Mouse (Mus musculus): Measurements from ENCODE around the gene Gm17606. TPM values are rescaled to one million over a fixed set of nuclear protein-coding genes. Genes with fewer than 3 reads are reported as not detected.

Gm17606 gene
- polyA plus RNA-seq, 1 experiment from 2014 or later = not detected

DNA sequence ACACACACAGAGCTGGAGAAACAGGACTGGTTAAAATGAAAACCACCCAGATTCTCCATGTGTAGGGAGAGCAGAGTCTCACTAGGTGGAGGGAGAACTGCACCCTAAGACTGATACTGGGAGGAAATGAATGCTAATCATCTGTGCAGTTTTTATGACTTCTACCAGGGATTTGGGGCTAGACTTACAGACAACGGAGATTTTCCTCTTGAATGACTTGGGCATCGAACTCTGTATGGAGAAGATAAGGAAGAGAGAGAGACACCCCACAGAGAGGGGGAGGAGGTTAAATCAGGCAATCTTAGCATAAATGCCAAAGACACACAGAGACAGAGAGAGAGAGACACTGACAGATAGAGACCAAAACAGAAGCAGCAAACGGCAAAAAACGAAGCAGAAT is 7.1 kb downstream of the Gm17606 start:
- no peak overlapping the region for H3K4me2 ChIP-seq (replicated peaks; ENCODE audit: low read depth, low read length)
- no peaks in the 10 kb centered on the region for H3K27me3 ChIP-seq (ENCODE audit: insufficient read depth, low read length)
- peaks cover 85% of the 10 kb centered on the region for H3K36me3 ChIP-seq (ENCODE audit: insufficient read depth, low read length)
- peaks cover 28% of the 10 kb centered on the region for H3K4me1 ChIP-seq (ENCODE audit: insufficient read depth, low read length)
- 81% methylated on average over 4 of the region's 4 CpGs for WGBS
- no peak overlapping the region for H3K27ac ChIP-seq (ENCODE audit: low read length)
- no peak overlapping the region for H3K4me3 ChIP-seq (ENCODE audit: low read length)
- no peak overlapping the region for H3K9ac ChIP-seq (replicated peaks; ENCODE audit: low read length)
- no peak for ATAC-seq (ENCODE audit: low FRiP score, low TSS enrichment)
- H3K9me3 ChIP-seq (ENCODE audit: low read length) = no peaks in the 10 kb centered on the region

- 0 out of 2 replicates have a peak overlapping the region, but pooled peaks have one; percentile 48 for H3K27ac ChIP-seq (ENCODE audit: low read length)
- H3K9ac ChIP-seq (replicated peaks; ENCODE audit: low read length) = no peak overlapping the region
- WGBS = 61% methylated on average over 22 of the region's 23 CpGs
- H3K27me3 ChIP-seq (ENCODE audit: insufficient read depth, low read length) = no peaks in the 10 kb centered on the region
- H3K9me3 ChIP-seq (ENCODE audit: low read length) = no peaks in the 10 kb centered on the region
- H3K4me2 ChIP-seq (replicated peaks; ENCODE audit: low read depth, low read length) = no peak overlapping the region
- peaks cover 62% of the 10 kb centered on the region for H3K36me3 ChIP-seq (ENCODE audit: insufficient read depth, low read length)
- ATAC-seq (ENCODE audit: low FRiP score, low TSS enrichment) = peak; percentile 58
- peaks cover 32% of the 10 kb centered on the region for H3K4me1 ChIP-seq (ENCODE audit: insufficient read depth, low read length)
- no peak overlapping the region for H3K4me3 ChIP-seq (ENCODE audit: low read length)
Observed at GRCm38 (mm10) chr14:54650621-54651454, 10.1 kb downstream of the Gm17606 start.

GRCm38 (mm10) chr14:54651556-54651955 is 10.8 kb downstream of the Gm17606 start:
- 80% methylated on average over 4 of the region's 4 CpGs for WGBS
- H3K9me3 ChIP-seq (ENCODE audit: low read length) = no peaks in the 10 kb centered on the region
- no peaks in the 10 kb centered on the region for H3K27me3 ChIP-seq (ENCODE audit: insufficient read depth, low read length)
- H3K4me3 ChIP-seq (ENCODE audit: low read length) = no peak overlapping the region
- H3K4me1 ChIP-seq (ENCODE audit: insufficient read depth, low read length) = peaks cover 32% of the 10 kb centered on the region
- no peak overlapping the region; the same call in 1 of the 2 replicates for H3K4me2 ChIP-seq (replicated peaks; ENCODE audit: low read depth, low read length)
- no peak for ATAC-seq (ENCODE audit: low FRiP score, low TSS enrichment)
- peaks cover 62% of the 10 kb centered on the region for H3K36me3 ChIP-seq (ENCODE audit: insufficient read depth, low read length)
- H3K27ac ChIP-seq (ENCODE audit: low read length) = peak overlapping the region; percentile 48; the same call in 1 of the 2 replicates
- no peak overlapping the region for H3K9ac ChIP-seq (replicated peaks; ENCODE audit: low read length)

DNA sequence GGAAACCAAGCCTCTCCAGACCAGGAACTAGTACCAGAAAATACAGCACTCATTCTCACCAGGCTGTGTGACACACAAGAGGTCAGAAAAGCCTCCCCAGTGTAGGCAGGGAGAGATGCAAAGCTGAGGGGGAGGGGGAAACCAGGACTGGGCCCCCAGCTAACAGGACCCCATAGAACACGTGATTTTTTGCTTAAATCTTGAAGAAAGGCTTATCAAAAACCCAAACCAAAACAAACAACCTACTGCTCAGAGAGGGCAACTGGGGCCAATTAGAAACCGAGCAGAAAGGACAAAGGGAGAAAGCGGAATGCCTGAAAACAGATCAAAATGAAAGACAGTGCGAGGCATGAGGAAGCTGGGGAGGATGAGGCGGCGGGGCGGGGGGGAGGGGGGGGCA is 12.0 kb downstream of the Gm17606 start:
- WGBS = 0% methylated on average over 7 of the region's 7 CpGs
- H3K4me2 ChIP-seq (replicated peaks; ENCODE audit: low read depth, low read length) = peak overlapping the region; percentile 76
- H3K27ac ChIP-seq (ENCODE audit: low read length) = peak overlapping the region; percentile 79
- no peaks in the 10 kb centered on the region for H3K9me3 ChIP-seq (ENCODE audit: low read length)
- no peaks in the 10 kb centered on the region for H3K27me3 ChIP-seq (ENCODE audit: insufficient read depth, low read length)
- peaks cover 32% of the 10 kb centered on the region for H3K4me1 ChIP-seq (ENCODE audit: insufficient read depth, low read length)
- no peak for ATAC-seq (ENCODE audit: low FRiP score, low TSS enrichment)
- peaks cover 60% of the 10 kb centered on the region for H3K36me3 ChIP-seq (ENCODE audit: insufficient read depth, low read length)
- H3K9ac ChIP-seq (replicated peaks; ENCODE audit: low read length) = peak overlapping the region; percentile 86
- H3K4me3 ChIP-seq (ENCODE audit: low read length) = peak overlapping the region; percentile 70

DNA sequence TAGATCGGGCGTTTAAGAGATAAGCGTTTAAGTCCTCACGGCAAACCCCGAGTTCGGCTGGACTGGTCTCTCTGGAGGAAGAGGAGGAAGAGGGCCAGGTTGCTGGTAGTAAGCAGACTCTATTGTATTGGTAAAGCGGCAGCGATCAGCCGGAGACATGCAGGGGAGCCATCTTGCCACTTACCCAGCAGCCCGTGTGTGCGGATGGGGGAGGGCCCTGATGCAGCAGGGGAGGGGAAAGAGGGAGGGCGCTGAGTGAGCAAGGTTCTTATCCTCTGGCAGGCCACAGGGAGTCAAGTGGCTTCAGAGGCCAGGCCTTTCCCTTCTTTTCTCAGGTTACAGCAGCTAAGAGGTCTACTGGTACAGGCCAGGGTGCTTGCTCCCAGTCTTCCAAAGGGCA is 12.7 kb downstream of the Gm17606 start:
- peak overlapping the region; percentile 79 for H3K27ac ChIP-seq (ENCODE audit: low read length)
- H3K9me3 ChIP-seq (ENCODE audit: low read length) = no peaks in the 10 kb centered on the region
- ATAC-seq (ENCODE audit: low FRiP score, low TSS enrichment) = peak; percentile 89
- H3K4me3 ChIP-seq (ENCODE audit: low read length) = peak overlapping the region; percentile 70
- peak overlapping the region; percentile 86 for H3K9ac ChIP-seq (replicated peaks; ENCODE audit: low read length)
- H3K36me3 ChIP-seq (ENCODE audit: insufficient read depth, low read length) = peaks cover 59% of the 10 kb centered on the region
- 0% methylated on average over 12 of the region's 12 CpGs for WGBS
- H3K27me3 ChIP-seq (ENCODE audit: insufficient read depth, low read length) = no peaks in the 10 kb centered on the region
- H3K4me1 ChIP-seq (ENCODE audit: insufficient read depth, low read length) = peaks cover 32% of the 10 kb centered on the region
- H3K4me2 ChIP-seq (replicated peaks; ENCODE audit: low read depth, low read length) = peak overlapping the region; percentile 76

DNA sequence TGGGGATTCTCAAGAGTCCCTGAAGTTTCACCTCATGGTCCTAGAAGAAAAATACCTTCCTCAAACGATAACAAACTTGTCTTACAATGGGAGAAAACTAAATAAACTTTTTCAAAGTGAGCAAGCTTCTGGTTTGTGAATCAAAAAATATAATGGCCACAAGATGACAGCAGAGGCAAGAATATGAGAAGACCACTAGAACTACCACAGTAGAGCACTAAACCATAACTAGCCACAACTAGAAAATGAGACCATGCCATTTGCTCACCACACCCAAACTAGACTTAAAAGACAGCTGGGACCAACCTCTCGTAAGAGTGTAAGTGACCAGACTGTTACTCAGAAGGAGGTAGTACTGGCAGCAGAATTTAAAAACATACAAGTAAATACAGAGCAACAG is 19.3 kb downstream of the Gm17606 start:
- Histone ChIP-seq H3K27ac (ENCODE audit: low read length) (no peak overlapping the region), H3K27me3 (ENCODE audit: insufficient read depth, low read length) (no peaks in the 10 kb centered on the region), H3K9me3 (ENCODE audit: low read length) (no peaks in the 10 kb centered on the region), H3K9ac (replicated peaks; ENCODE audit: low read length) (no peak overlapping the region), H3K36me3 (ENCODE audit: insufficient read depth, low read length) (peaks cover 82% of the 10 kb centered on the region), H3K4me2 (replicated peaks; ENCODE audit: low read depth, low read length) (no peak overlapping the region), H3K4me3 (ENCODE audit: low read length) (no peak overlapping the region), H3K4me1 (ENCODE audit: insufficient read depth, low read length) (no peaks in the 10 kb centered on the region)
- WGBS = 86% methylated on average over 2 of the region's 2 CpGs
- no peak for ATAC-seq (ENCODE audit: low FRiP score, low TSS enrichment)

DNA sequence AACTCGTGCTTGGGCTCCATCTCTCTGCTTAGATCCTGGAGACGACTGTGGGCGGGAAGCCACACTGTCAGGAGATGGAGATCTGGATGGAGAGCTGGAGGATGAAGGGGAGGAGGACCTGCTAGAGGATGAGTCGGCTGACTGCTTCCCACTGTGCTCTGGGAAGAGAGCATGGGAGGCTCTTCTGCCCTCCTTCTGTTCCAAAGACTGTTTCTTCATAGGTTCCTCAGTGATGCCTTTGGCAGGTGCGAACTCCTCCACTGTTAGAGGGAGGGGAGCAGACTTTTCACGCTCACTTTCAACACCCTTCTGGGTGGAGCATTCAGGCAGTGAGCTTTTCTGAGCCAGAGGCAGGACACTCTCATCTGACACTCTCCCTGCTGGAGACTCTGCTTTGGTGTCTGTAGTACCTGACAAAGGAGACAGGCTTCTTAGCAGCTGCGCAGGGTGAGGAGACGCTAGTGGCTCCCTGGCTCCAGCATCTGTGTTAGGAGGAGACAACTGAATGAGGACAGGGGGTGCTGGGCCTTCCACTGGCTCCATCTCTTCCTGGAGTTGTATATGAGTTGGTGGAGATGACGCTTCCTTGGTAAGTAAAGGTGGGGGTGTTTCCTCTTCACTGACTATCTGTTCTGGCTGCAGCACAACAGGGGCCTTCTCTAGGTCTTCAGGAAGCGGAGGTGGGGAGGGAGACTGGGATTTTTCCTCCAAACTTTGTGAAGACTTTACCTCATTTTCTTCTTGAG is 23.9 kb downstream of the Gm17606 start:
- Histone ChIP-seq H3K27ac (ENCODE audit: low read length) (no peak overlapping the region), H3K4me3 (ENCODE audit: low read length) (no peak overlapping the region), H3K9me3 (ENCODE audit: low read length) (no peaks in the 10 kb centered on the region), H3K36me3 (ENCODE audit: insufficient read depth, low read length) (peaks cover 83% of the 10 kb centered on the region), H3K4me2 (replicated peaks; ENCODE audit: low read depth, low read length) (no peak overlapping the region), H3K4me1 (ENCODE audit: insufficient read depth, low read length) (no peaks in the 10 kb centered on the region), H3K27me3 (ENCODE audit: insufficient read depth, low read length) (no peaks in the 10 kb centered on the region), H3K9ac (replicated peaks; ENCODE audit: low read length) (no peak overlapping the region)
- ATAC-seq (ENCODE audit: low FRiP score, low TSS enrichment) = no peak
- WGBS = 91% methylated on average over 10 of the region's 10 CpGs

GRCm38 (mm10) chr14:54669381-54669780 is 28.6 kb downstream of the Gm17606 start:
- WGBS = 85% methylated on average over 4 of the region's 4 CpGs
- Histone ChIP-seq H3K4me3 (ENCODE audit: low read length) (no peak overlapping the region), H3K9me3 (ENCODE audit: low read length) (no peaks in the 10 kb centered on the region), H3K36me3 (ENCODE audit: insufficient read depth, low read length) (peaks cover 57% of the 10 kb centered on the region), H3K4me2 (replicated peaks; ENCODE audit: low read depth, low read length) (no peak overlapping the region), H3K27me3 (ENCODE audit: insufficient read depth, low read length) (no peaks in the 10 kb centered on the region), H3K4me1 (ENCODE audit: insufficient read depth, low read length) (no peaks in the 10 kb centered on the region), H3K27ac (ENCODE audit: low read length) (no peak overlapping the region), H3K9ac (replicated peaks; ENCODE audit: low read length) (no peak overlapping the region)
- ATAC-seq (ENCODE audit: low FRiP score, low TSS enrichment) = no peak

DNA sequence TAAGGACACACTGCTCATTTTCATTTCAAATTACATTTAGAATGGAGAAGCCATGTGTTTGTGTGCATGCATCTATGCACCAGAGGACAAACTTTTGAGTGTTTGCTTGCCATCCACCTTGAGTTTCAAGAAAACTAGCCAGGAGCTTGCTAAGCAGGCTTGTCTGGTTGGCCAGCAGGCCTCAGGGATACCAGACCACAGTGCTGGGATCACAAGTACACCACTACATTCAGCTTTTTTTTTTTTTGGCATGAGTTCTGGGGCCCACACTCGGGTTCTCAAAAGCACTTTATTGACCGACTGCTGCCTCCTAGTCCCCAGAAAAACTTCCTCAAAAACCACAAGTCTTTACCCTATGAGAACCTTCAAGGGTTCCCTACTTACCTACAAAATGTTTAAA is 33.6 kb downstream of the Gm17606 start:
- Histone ChIP-seq H3K9ac (replicated peaks; ENCODE audit: low read length) (no peak overlapping the region), H3K4me3 (ENCODE audit: low read length) (no peak overlapping the region), H3K27me3 (ENCODE audit: insufficient read depth, low read length) (no peaks in the 10 kb centered on the region), H3K27ac (ENCODE audit: low read length) (no peak overlapping the region), H3K36me3 (ENCODE audit: insufficient read depth, low read length) (peaks cover 52% of the 10 kb centered on the region), H3K4me1 (ENCODE audit: insufficient read depth, low read length) (no peaks in the 10 kb centered on the region), H3K4me2 (replicated peaks; ENCODE audit: low read depth, low read length) (no peak overlapping the region), H3K9me3 (ENCODE audit: low read length) (no peaks in the 10 kb centered on the region)
- no peak for ATAC-seq (ENCODE audit: low FRiP score, low TSS enrichment)
- 68% methylated on average over 2 of the region's 2 CpGs for WGBS

GRCm38 (mm10) chr14:54676290-54676689 is 35.5 kb downstream of the Gm17606 start:
- H3K4me1 ChIP-seq (ENCODE audit: insufficient read depth, low read length) = no peaks in the 10 kb centered on the region
- H3K36me3 ChIP-seq (ENCODE audit: insufficient read depth, low read length) = peaks cover 49% of the 10 kb centered on the region
- H3K27me3 ChIP-seq (ENCODE audit: insufficient read depth, low read length) = no peaks in the 10 kb centered on the region
- no peak overlapping the region for H3K4me3 ChIP-seq (ENCODE audit: low read length)
- no peak overlapping the region for H3K4me2 ChIP-seq (replicated peaks; ENCODE audit: low read depth, low read length)
- no peak overlapping the region for H3K27ac ChIP-seq (ENCODE audit: low read length)
- no peak for ATAC-seq (ENCODE audit: low FRiP score, low TSS enrichment)
- WGBS = 86% methylated on average over 5 of the region's 5 CpGs
- H3K9ac ChIP-seq (replicated peaks; ENCODE audit: low read length) = no peak overlapping the region
- H3K9me3 ChIP-seq (ENCODE audit: low read length) = no peaks in the 10 kb centered on the region
